Comparison of ENCODE assay signal across 17 mouse cellular contexts in the genomic region with DNA sequence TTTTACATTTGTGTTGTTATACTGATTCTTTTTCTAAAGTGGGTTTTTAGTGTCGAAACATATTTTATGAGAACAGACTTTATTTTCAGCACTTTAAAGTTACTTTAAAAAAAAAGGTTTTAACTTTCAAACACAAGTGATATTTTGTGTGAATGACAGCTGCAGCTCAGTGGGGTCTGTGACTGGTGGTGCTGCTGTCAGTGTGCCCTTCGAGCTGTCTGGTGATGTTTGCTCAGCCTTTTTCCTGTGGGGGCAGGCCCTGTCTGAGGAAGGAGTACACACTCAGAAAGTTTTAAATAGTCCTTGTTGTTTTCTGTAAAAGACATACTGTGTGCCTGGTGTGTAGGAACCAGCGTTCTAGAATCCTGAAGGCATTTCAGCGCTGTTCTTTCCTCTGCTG. TPM values are rescaled to one million over a fixed set of nuclear protein-coding genes. Genes with fewer than 3 reads are reported as not detected.
A peak's percentile ranks its signal among the peaks of the same experiment; 100 is the strongest.
DNase-seq lines count a peak whose midpoint lies in the region; ATAC-seq and TF ChIP-seq lines count a peak whose summit lies in the region.
"Had no signal": no experiment of that assay in that cellular context is flagged by ENCODE, and none has a peak within 500 bp of the region (broad histone marks: within the 10 kb centered on the region; RNA-seq: fewer than 3 reads in every experiment).

No protein-coding gene starts in this region.

- no peak for TF ChIP-seq EP300 in heart, adult 2 months (IDR thresholded peaks at IDR 0.05; ENCODE audit: insufficient read depth, low read depth, low read length)

- H3K79me2 ChIP-seq in heart, adult 2 months (replicated peaks; ENCODE audit: control insufficient read depth, insufficient read depth, low read length), result no peaks in the 10 kb centered on the region

- no peak for DNase-seq in heart, adult 2 months
- no peak for DNase-seq in ovary, postnatal 10 days (ENCODE audit: low spot score)
- DNase-seq: adrenal gland, postnatal 14 days; cerebellum, adult 2 months; kidney, postnatal 10 days; liver, embryonic 13.5 days; lung, postnatal 14 days; right cerebral cortex, adult 18-20 months had no signal

- no peak overlapping the region for H3K4me3 ChIP-seq in heart, embryonic 15.5 days
- H3K4me3 ChIP-seq in heart, adult 2 months, result no peak overlapping the region
- H3K4me3 ChIP-seq in liver, embryonic 16.5 days (ENCODE audit: low read depth, low read length), result no peak overlapping the region
- no peak overlapping the region for H3K4me3 ChIP-seq in liver, embryonic 12.5 days
- H3K4me3 ChIP-seq in intestine, embryonic 16.5 days (ENCODE audit: low read length), result no peak overlapping the region
- H3K4me3 ChIP-seq in stomach, embryonic 15.5 days (replicated peaks), result no peak overlapping the region
- H3K4me3 ChIP-seq: liver, embryonic 13.5 days; megakaryocyte, embryonic 14.5 days had no signal

- H3K27ac ChIP-seq in heart, embryonic 15.5 days, result peak overlapping the region; percentile 64
- H3K27ac ChIP-seq in heart, adult 2 months, result no peak overlapping the region
- no peak overlapping the region for H3K27ac ChIP-seq in liver, embryonic 16.5 days (ENCODE audit: low read length)
- H3K27ac ChIP-seq in liver, embryonic 12.5 days, result no peak overlapping the region
- no peak overlapping the region for H3K27ac ChIP-seq in intestine, embryonic 16.5 days (ENCODE audit: low read length)
- peak overlapping the region; percentile 51; the same call in 1 of the 2 replicates for H3K27ac ChIP-seq in stomach, embryonic 15.5 days
- H3K27ac ChIP-seq: hindbrain, postnatal 0 days; liver, embryonic 13.5 days had no signal

- no peak for TF ChIP-seq CTCF in heart, adult 2 months (IDR thresholded peaks at IDR 0.05)

- no peak overlapping the region for H3K9ac ChIP-seq in heart, embryonic 15.5 days
- no peak overlapping the region for H3K9ac ChIP-seq in heart, adult 2 months (ENCODE audit: low read depth, low read length)
- peak overlapping the region; percentile 4; the same call in 1 of the 2 replicates for H3K9ac ChIP-seq in liver, embryonic 16.5 days (ENCODE audit: low read depth, low read length)
- H3K9ac ChIP-seq in liver, embryonic 12.5 days, result no peak overlapping the region; the same call in 1 of the 2 replicates
- no peak overlapping the region for H3K9ac ChIP-seq in intestine, embryonic 16.5 days (ENCODE audit: low read depth, low read length)
- no peak overlapping the region for H3K9ac ChIP-seq in stomach, embryonic 15.5 days
- H3K9ac ChIP-seq: liver, embryonic 13.5 days had no signal

- intact Hi-C loops in heart, adult 2 months (cut with DNase I), result no loop called here

- TF ChIP-seq POLR2A in heart, adult 2 months (IDR thresholded peaks at IDR 0.05; ENCODE audit: insufficient read depth, low read depth, low read length), result no peak

- no peak for ATAC-seq in heart, embryonic 15.5 days (replicated peaks; ENCODE audit: insufficient number of reproducible peaks, insufficient read depth, low FRiP score, low read depth)
- ATAC-seq in liver, embryonic 16.5 days (ENCODE audit: low read depth), result no peak; the same call in 1 of the 2 replicates
- ATAC-seq in liver, embryonic 12.5 days, result no peak
- ATAC-seq in intestine, embryonic 16.5 days, result 0 out of 2 replicates have a peak, but pooled peaks have one; percentile 59
- no peak for ATAC-seq in stomach, embryonic 15.5 days (ENCODE audit: insufficient read depth, low FRiP score, low read depth)
- ATAC-seq: activated CD4-positive, CD25-positive, alpha-beta regulatory T cell, adult 4 months; hindbrain, postnatal 0 days; Patski had no signal

- no peaks in the 10 kb centered on the region for H3K9me3 ChIP-seq in heart, embryonic 15.5 days (replicated peaks)
- no peaks in the 10 kb centered on the region for H3K9me3 ChIP-seq in liver, embryonic 16.5 days (replicated peaks; ENCODE audit: control insufficient read depth, low read length)
- H3K9me3 ChIP-seq in liver, embryonic 12.5 days (replicated peaks), result no peaks in the 10 kb centered on the region
- H3K9me3 ChIP-seq in intestine, embryonic 16.5 days (ENCODE audit: control insufficient read depth, low read length), result no peaks in the 10 kb centered on the region
- no peaks in the 10 kb centered on the region for H3K9me3 ChIP-seq in stomach, embryonic 15.5 days
- H3K9me3 ChIP-seq: liver, embryonic 13.5 days; megakaryocyte, embryonic 14.5 days had no signal

- peak overlapping the region; percentile 3; the same call in 1 of the 2 replicates for H3K4me2 ChIP-seq in heart, embryonic 15.5 days
- H3K4me2 ChIP-seq in liver, embryonic 16.5 days (ENCODE audit: low read depth, low read length), result no peak overlapping the region
- no peak overlapping the region for H3K4me2 ChIP-seq in liver, embryonic 12.5 days
- no peak overlapping the region for H3K4me2 ChIP-seq in intestine, embryonic 16.5 days (ENCODE audit: low read depth, low read length)
- no peak overlapping the region for H3K4me2 ChIP-seq in stomach, embryonic 15.5 days
- H3K4me2 ChIP-seq: liver, embryonic 13.5 days had no signal

- WGBS in heart, embryonic 15.5 days, result 43% methylated on average over 4 of the region's 4 CpGs
- WGBS in heart, adult 2 months, result 66% methylated on average over 4 of the region's 4 CpGs
- 59% methylated on average over 4 of the region's 4 CpGs for WGBS in liver, embryonic 16.5 days (ENCODE audit: insufficient replicate concordance)
- 68% methylated on average over 4 of the region's 4 CpGs for WGBS in liver, embryonic 12.5 days (ENCODE audit: insufficient replicate concordance)
- WGBS in intestine, embryonic 16.5 days, result 48% methylated on average over 4 of the region's 4 CpGs
- WGBS in stomach, embryonic 15.5 days, result 41% methylated on average over 4 of the region's 4 CpGs

- peaks cover 9% of the 10 kb centered on the region for H3K36me3 ChIP-seq in heart, embryonic 15.5 days
- H3K36me3 ChIP-seq in heart, adult 2 months (ENCODE audit: control insufficient read depth, insufficient read depth, low read length), result no peaks in the 10 kb centered on the region
- peaks cover 15% of the 10 kb centered on the region for H3K36me3 ChIP-seq in liver, embryonic 16.5 days (ENCODE audit: control insufficient read depth, insufficient read depth)
- peaks cover 29% of the 10 kb centered on the region for H3K36me3 ChIP-seq in liver, embryonic 12.5 days
- no peaks in the 10 kb centered on the region for H3K36me3 ChIP-seq in intestine, embryonic 16.5 days (ENCODE audit: control insufficient read depth, insufficient read depth, low read length)
- 0 out of 2 replicates have a peak, but pooled peaks cover 4% of the 10 kb centered on the region for H3K36me3 ChIP-seq in stomach, embryonic 15.5 days

- no peaks in the 10 kb centered on the region for H3K27me3 ChIP-seq in heart, embryonic 15.5 days
- H3K27me3 ChIP-seq in heart, adult 2 months (ENCODE audit: control insufficient read depth, insufficient read depth, low read length), result no peaks in the 10 kb centered on the region
- no peaks in the 10 kb centered on the region for H3K27me3 ChIP-seq in liver, embryonic 16.5 days (ENCODE audit: control insufficient read depth, insufficient read depth, low read depth, low read length)
- no peaks in the 10 kb centered on the region for H3K27me3 ChIP-seq in liver, embryonic 12.5 days (replicated peaks)
- no peaks in the 10 kb centered on the region for H3K27me3 ChIP-seq in intestine, embryonic 16.5 days (replicated peaks; ENCODE audit: control insufficient read depth, insufficient read depth, low read length)
- no peaks in the 10 kb centered on the region for H3K27me3 ChIP-seq in stomach, embryonic 15.5 days (replicated peaks)
- H3K27me3 ChIP-seq: liver, embryonic 13.5 days; megakaryocyte, embryonic 14.5 days; Patski had no signal

- H3K4me1 ChIP-seq in heart, embryonic 15.5 days (replicated peaks), result peaks cover 14% of the 10 kb centered on the region; the same call in 1 of the 2 replicates
- H3K4me1 ChIP-seq in heart, adult 2 months (ENCODE audit: control insufficient read depth, insufficient read depth, low read length), result no peaks in the 10 kb centered on the region
- H3K4me1 ChIP-seq in liver, embryonic 16.5 days (ENCODE audit: control insufficient read depth, low read depth, low read length), result no peaks in the 10 kb centered on the region; the same call in 1 of the 2 replicates
- peaks cover 5% of the 10 kb centered on the region; the same call in 1 of the 2 replicates for H3K4me1 ChIP-seq in liver, embryonic 12.5 days
- H3K4me1 ChIP-seq in intestine, embryonic 16.5 days (ENCODE audit: control insufficient read depth, insufficient read depth, low read length), result peaks cover 9% of the 10 kb centered on the region
- H3K4me1 ChIP-seq in stomach, embryonic 15.5 days, result peaks cover 7% of the 10 kb centered on the region; the same call in 1 of the 2 replicates

RNA-seq across cellular contexts. Expression of a gene that starts 19.0 kb away (rescaled TPM):
- polyA plus RNA-seq in heart, embryonic 15.5 days (2015; fragmentation: Nextera tagmentation; extraction: Ambion mirVana), result 24.6 and 29.8 TPM in 2 replicates
- total RNA-seq in heart, adult 2 months (2021), result 1 to 10 TPM; 4.1 to 4.6 TPM
- 1.8 and 2.3 TPM in 2 replicates for polyA plus RNA-seq in heart, adult 2 months (2012; rRNA removed)
- polyA plus RNA-seq in liver, embryonic 16.5 days (2015; fragmentation: Nextera tagmentation; extraction: Ambion mirVana), result 18.1 and 18.6 TPM in 2 replicates
- 26.8 and 28.3 TPM in 2 replicates for polyA plus RNA-seq in liver, embryonic 12.5 days (2016; fragmentation: Nextera tagmentation; extraction: Ambion mirVana)
- 34.5 and 40.0 TPM in 2 replicates for polyA plus RNA-seq in intestine, embryonic 16.5 days (2015; fragmentation: Nextera tagmentation; extraction: Ambion mirVana)
- polyA plus RNA-seq in stomach, embryonic 15.5 days (2015; fragmentation: Nextera tagmentation; extraction: Ambion mirVana), result 47.4 and 47.6 TPM in 2 replicates

Comparison
In these comparisons a context has a peak if more than half of its experiments do, and no peak if none do; other contexts are left out.
1. H3K27ac ChIP-seq: peak in heart, embryonic 15.5 days (single experiment) and stomach, embryonic 15.5 days (single experiment); none in heart, adult 2 months (single experiment), liver, embryonic 16.5 days (single experiment), liver, embryonic 12.5 days (single experiment) and intestine, embryonic 16.5 days (single experiment).